Mouse (Mus musculus): ENCODE measurements around the gene Rexo5. TPM values are rescaled to one million over a fixed set of nuclear protein-coding genes. Genes with fewer than 3 reads are reported as not detected.
A peak's percentile ranks its signal among the peaks of the same experiment; 100 is the strongest.

Rexo5 gene
- polyA plus RNA-seq, 1 experiment = 31.4 TPM

GRCm38 (mm10) chr7:119894818-119895544 lies 101.2 kb downstream of the Rexo5 start:
- Histone ChIP-seq H3K36me3 (ENCODE audit: control insufficient read depth, insufficient read depth, low read length, poor library complexity, severe bottlenecking) (no peaks in the 10 kb centered on the region; the same call in 1 of the 2 replicates), H3K9me3 (replicated peaks; ENCODE audit: control insufficient read depth, insufficient read depth, low read length, poor library complexity, severe bottlenecking) (no peaks in the 10 kb centered on the region), H3K9ac (ENCODE audit: low read depth, poor library complexity, severe bottlenecking) (peak overlapping the region; percentile 95), H3K27ac (ENCODE audit: insufficient read depth, low read length) (peak overlapping the region; percentile 37), H3K4me3 (ENCODE audit: low read depth, low read length) (peak overlapping the region; percentile 90), H3K4me1 (ENCODE audit: control insufficient read depth, insufficient read depth, low read length) (peaks cover 2% of the 10 kb centered on the region), H3K27me3 (ENCODE audit: control insufficient read depth, insufficient read depth, low read length, poor library complexity, severe bottlenecking) (no peaks in the 10 kb centered on the region)
- TF ChIP-seq CTCF (IDR thresholded peaks at IDR 0.05; ENCODE audit: low read depth, low read length) = no peak
- TF ChIP-seq POLR2A (IDR thresholded peaks at IDR 0.05; ENCODE audit: insufficient read depth, low read length) = no peak
- TF ChIP-seq EP300 (IDR thresholded peaks at IDR 0.05; ENCODE audit: insufficient read depth, low read depth, low read length) = no peak

DNA sequence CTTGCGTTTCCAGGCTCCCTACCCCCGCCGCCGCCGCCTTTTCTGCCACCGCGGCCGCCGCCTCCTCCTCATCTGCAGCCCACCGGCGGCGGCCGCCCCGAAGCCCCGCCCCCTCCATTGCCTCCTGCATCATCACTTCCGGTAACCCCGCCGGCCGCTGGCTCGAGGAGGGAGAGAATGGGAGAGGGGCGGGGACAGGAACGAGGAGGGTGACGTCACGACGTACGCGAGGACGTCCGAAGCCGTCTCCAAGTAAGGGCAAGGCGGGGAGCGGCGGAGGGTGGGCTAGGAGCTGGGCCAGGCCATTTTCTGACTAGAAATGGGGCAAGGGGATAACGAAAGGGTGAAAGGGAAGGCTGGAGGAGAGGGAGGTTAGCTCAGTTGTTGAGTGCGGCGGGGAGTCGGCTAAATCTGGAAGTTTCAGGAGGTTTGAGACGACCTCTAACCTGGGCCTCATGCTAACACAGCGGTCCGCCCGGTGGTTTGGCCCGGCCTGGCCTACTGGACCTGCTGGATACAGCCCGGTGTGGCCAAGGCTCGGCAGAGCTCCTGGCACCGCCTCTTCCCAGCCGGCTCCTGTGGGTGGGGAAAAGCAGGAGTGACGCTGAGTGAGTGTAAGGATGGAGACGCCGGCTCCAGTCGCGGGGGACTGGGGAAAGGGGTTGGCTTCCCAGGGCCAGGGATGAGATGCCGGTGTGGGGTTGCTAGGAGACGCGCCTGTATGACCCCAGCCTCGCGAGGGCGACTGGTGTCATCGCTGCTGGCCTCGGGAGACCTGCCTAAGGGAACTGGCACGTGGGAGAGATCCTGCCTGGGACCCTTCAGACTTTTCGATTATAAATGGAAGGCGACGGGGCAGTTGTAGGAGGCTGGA lies 102.1 kb downstream of the Rexo5 start, which contains the start of the genes Lyrm1 and Dcun1d3:
Gene Lyrm1, plus strand, starts transcription at position 223 of the 874 bp plus-strand sequence.
Gene Dcun1d3, minus strand, starts transcription at position 660 of the 874 bp plus-strand sequence.
- no peak for TF ChIP-seq POLR2A (IDR thresholded peaks at IDR 0.05; ENCODE audit: insufficient read depth, low read length)
- no peak for TF ChIP-seq EP300 (IDR thresholded peaks at IDR 0.05; ENCODE audit: insufficient read depth, low read depth, low read length)
- TF ChIP-seq CTCF (IDR thresholded peaks at IDR 0.05; ENCODE audit: low read depth, low read length) = no peak
- H3K4me1 ChIP-seq (ENCODE audit: control insufficient read depth, insufficient read depth, low read length) = peaks cover 2% of the 10 kb centered on the region
- peak within 1 kb of the TSS; percentile 95 for H3K9ac ChIP-seq (ENCODE audit: low read depth, poor library complexity, severe bottlenecking)

GRCm38 (mm10) chr7:119897521-119898109 lies 103.8 kb downstream of the Rexo5 start:
- TF ChIP-seq CTCF (IDR thresholded peaks at IDR 0.05; ENCODE audit: low read depth, low read length) (no peak), POLR2A (IDR thresholded peaks at IDR 0.05; ENCODE audit: insufficient read depth, low read length) (no peak), EP300 (IDR thresholded peaks at IDR 0.05; ENCODE audit: insufficient read depth, low read depth, low read length) (0 out of 2 replicates have a peak, but pooled peaks have one; percentile 24)
- H3K27me3 ChIP-seq (ENCODE audit: control insufficient read depth, insufficient read depth, low read length, poor library complexity, severe bottlenecking) = no peaks in the 10 kb centered on the region
- peak overlapping the region; percentile 88 for H3K27ac ChIP-seq (ENCODE audit: insufficient read depth, low read length)
- H3K4me3 ChIP-seq (ENCODE audit: low read depth, low read length) = no peak overlapping the region
- H3K36me3 ChIP-seq (ENCODE audit: control insufficient read depth, insufficient read depth, low read length, poor library complexity, severe bottlenecking) = no peaks in the 10 kb centered on the region
- no peak overlapping the region for H3K9ac ChIP-seq (ENCODE audit: low read depth, poor library complexity, severe bottlenecking)
- H3K4me1 ChIP-seq (ENCODE audit: control insufficient read depth, insufficient read depth, low read length) = peaks cover 1% of the 10 kb centered on the region
- H3K9me3 ChIP-seq (replicated peaks; ENCODE audit: control insufficient read depth, insufficient read depth, low read length, poor library complexity, severe bottlenecking) = no peaks in the 10 kb centered on the region

More for the DNA sequence above, 102.1 kb downstream of the Rexo5 start, which contains the start of the genes Lyrm1 and Dcun1d3:
- Histone ChIP-seq H3K27ac (ENCODE audit: insufficient read depth, low read length) (peak within 1 kb of the TSS; percentile 88), H3K36me3 (ENCODE audit: control insufficient read depth, insufficient read depth, low read length, poor library complexity, severe bottlenecking) (no peaks in the 10 kb centered on the region; the same call in 1 of the 2 replicates), H3K4me3 (ENCODE audit: low read depth, low read length) (peak within 1 kb of the TSS; percentile 95), H3K27me3 (ENCODE audit: control insufficient read depth, insufficient read depth, low read length, poor library complexity, severe bottlenecking) (no peaks in the 10 kb centered on the region), H3K9me3 (replicated peaks; ENCODE audit: control insufficient read depth, insufficient read depth, low read length, poor library complexity, severe bottlenecking) (no peaks in the 10 kb centered on the region)

- TF ChIP-seq CTCF (IDR thresholded peaks at IDR 0.05; ENCODE audit: low read depth, low read length) (no peak), POLR2A (IDR thresholded peaks at IDR 0.05; ENCODE audit: insufficient read depth, low read length) (no peak), EP300 (IDR thresholded peaks at IDR 0.05; ENCODE audit: insufficient read depth, low read depth, low read length) (no peak)
- no peaks in the 10 kb centered on the region for H3K36me3 ChIP-seq (ENCODE audit: control insufficient read depth, insufficient read depth, low read length, poor library complexity, severe bottlenecking)
- H3K9me3 ChIP-seq (replicated peaks; ENCODE audit: control insufficient read depth, insufficient read depth, low read length, poor library complexity, severe bottlenecking) = no peaks in the 10 kb centered on the region
- H3K4me1 ChIP-seq (ENCODE audit: control insufficient read depth, insufficient read depth, low read length) = peaks cover 1% of the 10 kb centered on the region
- peak overlapping the region; percentile 88 for H3K27ac ChIP-seq (ENCODE audit: insufficient read depth, low read length)
- H3K4me3 ChIP-seq (ENCODE audit: low read depth, low read length) = no peak overlapping the region
- no peak overlapping the region for H3K9ac ChIP-seq (ENCODE audit: low read depth, poor library complexity, severe bottlenecking)
- H3K27me3 ChIP-seq (ENCODE audit: control insufficient read depth, insufficient read depth, low read length, poor library complexity, severe bottlenecking) = no peaks in the 10 kb centered on the region
Observed at GRCm38 (mm10) chr7:119898247-119898856, 104.5 kb downstream of the Rexo5 start.

Other genes with a start within 250 kb of the Rexo5 start
- not detected in 2 replicates for gene Acsm2, start 239.7 kb upstream of the Rexo5 start, polyA plus RNA-seq (2011; ENCODE audit: insufficient read depth, insufficient read length, low read depth, missing spikeins)
- gene Acsm1, start 187.0 kb upstream of the Rexo5 start, polyA plus RNA-seq (2011; ENCODE audit: insufficient read depth, insufficient read length, low read depth, missing spikeins) = not detected in 2 replicates
- gene Acsm4, start 104.0 kb upstream of the Rexo5 start, polyA plus RNA-seq (2011; ENCODE audit: insufficient read depth, insufficient read length, low read depth, missing spikeins) = not detected in 2 replicates
- 67.9 and 68.0 TPM in 2 replicates for gene Thumpd1, start 73.2 kb upstream of the Rexo5 start, polyA plus RNA-seq (2011; ENCODE audit: insufficient read depth, insufficient read length, low read depth, missing spikeins)
- not detected in 2 replicates for gene Acsm3, start 33.1 kb upstream of the Rexo5 start, polyA plus RNA-seq (2011; ENCODE audit: insufficient read depth, insufficient read length, low read depth, missing spikeins)
- 22.1 and 26.9 TPM in 2 replicates for gene Eri2, start 52 bp downstream of the Rexo5 start, polyA plus RNA-seq (2011; ENCODE audit: insufficient read depth, insufficient read length, low read depth, missing spikeins)
- 7.2 and 8.7 TPM in 2 replicates for gene Lyrm1, start 101.9 kb downstream of the Rexo5 start, polyA plus RNA-seq (2011; ENCODE audit: insufficient read depth, insufficient read length, low read depth, missing spikeins)
- gene Dcun1d3, start 102.3 kb downstream of the Rexo5 start, polyA plus RNA-seq (2011; ENCODE audit: insufficient read depth, insufficient read length, low read depth, missing spikeins) = 31.2 and 37.9 TPM in 2 replicates

All from ES-Bruce4 (cell line).